Comparison of ENCODE assay signal across 8 mouse cellular contexts in genomic region chr6:94186628-94187319, GRCm38 (mm10).
DNase-seq lines count a peak whose midpoint lies in the region; ATAC-seq and TF ChIP-seq lines count a peak whose summit lies in the region.

No protein-coding gene starts in this region.

- TF ChIP-seq EP300 in lung, postnatal 0 days (IDR thresholded peaks at IDR 0.05) = peak; percentile 70

- H3K4me2 ChIP-seq in lung, postnatal 0 days (replicated peaks; ENCODE audit: low read depth, low read length) = 0 out of 2 replicates have a peak overlapping the region, but pooled peaks have one; percentile 6
- H3K4me2 ChIP-seq in heart, embryonic 12.5 days = no peak overlapping the region
- no peak overlapping the region for H3K4me2 ChIP-seq in kidney, postnatal 0 days (ENCODE audit: low read length)

- H3K27me3 ChIP-seq in lung, postnatal 0 days (replicated peaks; ENCODE audit: insufficient read depth, low read length) = no peaks in the 10 kb centered on the region
- no peaks in the 10 kb centered on the region for H3K27me3 ChIP-seq in heart, embryonic 12.5 days (replicated peaks)
- no peaks in the 10 kb centered on the region for H3K27me3 ChIP-seq in kidney, postnatal 0 days (ENCODE audit: insufficient read depth, low read length)
- no peaks in the 10 kb centered on the region for H3K27me3 ChIP-seq in forebrain, embryonic 10.5 days (ENCODE audit: poor library complexity, severe bottlenecking)

- H3K9ac ChIP-seq in lung, postnatal 0 days (replicated peaks; ENCODE audit: low read depth) = no peak overlapping the region
- H3K9ac ChIP-seq in heart, embryonic 12.5 days = no peak overlapping the region
- no peak overlapping the region for H3K9ac ChIP-seq in kidney, postnatal 0 days (ENCODE audit: low read depth, low read length)

- TF ChIP-seq CTCF in lung, postnatal 0 days (IDR thresholded peaks at IDR 0.05) = no peak
- no peak for TF ChIP-seq CTCF in kidney, postnatal 0 days (IDR thresholded peaks at IDR 0.05; ENCODE audit: low read depth)

- H3K9me3 ChIP-seq in lung, postnatal 0 days (ENCODE audit: low read length) = no peaks in the 10 kb centered on the region
- H3K9me3 ChIP-seq in heart, embryonic 12.5 days (replicated peaks) = no peaks in the 10 kb centered on the region
- H3K9me3 ChIP-seq in kidney, postnatal 0 days (replicated peaks; ENCODE audit: low read length) = no peaks in the 10 kb centered on the region
- H3K9me3 ChIP-seq in forebrain, embryonic 10.5 days = no peaks in the 10 kb centered on the region

- peak; percentile 48 for ATAC-seq in lung, postnatal 0 days
- peak; percentile 34; the same call in 1 of the 2 replicates for ATAC-seq in heart, embryonic 12.5 days (ENCODE audit: insufficient number of reproducible peaks, low FRiP score)
- no peak for ATAC-seq in kidney, postnatal 0 days (replicated peaks; ENCODE audit: low FRiP score, low read depth)

- WGBS in lung, postnatal 0 days = 17% methylated on average over 7 of the region's 7 CpGs
- WGBS in heart, embryonic 12.5 days = 33% methylated on average over 7 of the region's 7 CpGs
- WGBS in kidney, postnatal 0 days = 20% methylated on average over 7 of the region's 7 CpGs
- 85% methylated on average over 7 of the region's 7 CpGs for WGBS in forebrain, embryonic 10.5 days

- peak overlapping the region; percentile 54 for H3K27ac ChIP-seq in lung, postnatal 0 days (ENCODE audit: low read length)
- H3K27ac ChIP-seq in heart, embryonic 12.5 days (ENCODE audit: poor library complexity, severe bottlenecking) = peak overlapping the region; percentile 53
- H3K27ac ChIP-seq in kidney, postnatal 0 days = peak overlapping the region; percentile 50
- no peak overlapping the region for H3K27ac ChIP-seq in forebrain, embryonic 10.5 days

- DNase-seq in lung, postnatal 0 days (ENCODE audit: low spot score) = peak; percentile 70
- DNase-seq in lung, postnatal 4 days = no peak
- no peak for DNase-seq in kidney, postnatal 0 days (ENCODE audit: low spot score)
- DNase-seq in cerebellum, postnatal 25 days = no peak
- no peak for DNase-seq in forebrain, embryonic 10.5 days (ENCODE audit: extremely low spot score, low spot score)
- DNase-seq in thymus, postnatal 10 days (ENCODE audit: low spot score in 2 of 2) = no peak
- DNase-seq in cerebellum, postnatal 4 days (ENCODE audit: low spot score in 2 of 2) = no peak

- peaks cover 49% of the 10 kb centered on the region for H3K4me1 ChIP-seq in lung, postnatal 0 days (ENCODE audit: insufficient read depth, low read depth, low read length)
- peaks cover 80% of the 10 kb centered on the region for H3K4me1 ChIP-seq in heart, embryonic 12.5 days (replicated peaks)
- peaks cover 57% of the 10 kb centered on the region for H3K4me1 ChIP-seq in kidney, postnatal 0 days (replicated peaks; ENCODE audit: insufficient read depth, low read length)
- H3K4me1 ChIP-seq in forebrain, embryonic 10.5 days = peaks cover 45% of the 10 kb centered on the region

- H3K36me3 ChIP-seq in lung, postnatal 0 days (ENCODE audit: insufficient read depth, low read length) = no peaks in the 10 kb centered on the region
- no peaks in the 10 kb centered on the region for H3K36me3 ChIP-seq in heart, embryonic 12.5 days
- no peaks in the 10 kb centered on the region for H3K36me3 ChIP-seq in kidney, postnatal 0 days (ENCODE audit: insufficient read depth, low read length)
- H3K36me3 ChIP-seq in forebrain, embryonic 10.5 days (replicated peaks) = no peaks in the 10 kb centered on the region

- H3K4me3 ChIP-seq in lung, postnatal 0 days (ENCODE audit: low read depth, low read length) = no peak overlapping the region
- H3K4me3 ChIP-seq in heart, embryonic 12.5 days = no peak overlapping the region
- no peak overlapping the region for H3K4me3 ChIP-seq in kidney, postnatal 0 days (replicated peaks; ENCODE audit: low read depth, low read length)
- H3K4me3 ChIP-seq in forebrain, embryonic 10.5 days = no peak overlapping the region
